ENCODE assay signal across 8 mouse cellular contexts in the genomic region with DNA sequence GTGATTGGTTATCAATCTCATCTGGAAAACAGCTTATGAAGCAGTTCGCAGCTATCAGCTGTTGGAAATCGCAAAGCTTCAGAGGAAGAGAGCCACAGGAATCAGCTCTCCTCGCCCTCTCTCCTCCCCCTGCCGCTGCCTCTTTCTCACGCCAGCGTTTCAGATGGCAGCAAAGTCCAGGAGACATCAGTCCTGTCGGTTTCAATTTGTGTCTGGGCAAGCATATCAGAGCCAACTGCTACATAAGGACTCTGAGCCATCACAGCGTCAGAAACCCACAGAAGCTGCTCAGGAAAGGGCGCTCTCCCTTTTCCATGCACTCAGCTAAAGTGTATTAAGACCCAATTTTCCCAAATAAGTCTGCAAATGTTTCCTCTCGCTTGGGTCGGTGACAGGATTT.
DNase-seq lines count a peak whose midpoint lies in the region; ATAC-seq and TF ChIP-seq lines count a peak whose summit lies in the region.

No protein-coding gene starts in this region.

- H3K4me3 ChIP-seq in heart, adult 2 months, result peak overlapping the region; percentile 39
- H3K4me3 ChIP-seq in kidney, embryonic 14.5 days (ENCODE audit: low read length), result peak overlapping the region; percentile 8; the same call in 1 of the 2 replicates

- H3K27ac ChIP-seq in heart, adult 2 months, result no peak overlapping the region; the same call in 1 of the 2 replicates
- no peak overlapping the region for H3K27ac ChIP-seq in kidney, embryonic 14.5 days (ENCODE audit: low read depth, low read length)

- 15% methylated on average over 11 of the region's 11 CpGs for WGBS in heart, adult 2 months
- WGBS in kidney, embryonic 14.5 days, result 15% methylated on average over 11 of the region's 11 CpGs

- no peaks in the 10 kb centered on the region for H3K9me3 ChIP-seq in kidney, embryonic 14.5 days (ENCODE audit: control insufficient read depth, low read length)

- no peak for TF ChIP-seq CTCF in heart, adult 2 months (IDR thresholded peaks at IDR 0.05)

- no peaks in the 10 kb centered on the region for H3K27me3 ChIP-seq in heart, adult 2 months (ENCODE audit: control insufficient read depth, insufficient read depth, low read length)
- no peaks in the 10 kb centered on the region for H3K27me3 ChIP-seq in kidney, embryonic 14.5 days (ENCODE audit: control insufficient read depth, insufficient read depth, low read length)

- ATAC-seq in kidney, embryonic 14.5 days (ENCODE audit: low FRiP score, low TSS enrichment), result 0 out of 2 replicates have a peak, but pooled peaks have one; percentile 72

- no peak overlapping the region for H3K9ac ChIP-seq in heart, adult 2 months (ENCODE audit: low read depth, low read length)
- H3K9ac ChIP-seq in kidney, embryonic 14.5 days (ENCODE audit: low read depth, low read length), result no peak overlapping the region; the same call in 1 of the 2 replicates

- H3K4me1 ChIP-seq in heart, adult 2 months (ENCODE audit: control insufficient read depth, insufficient read depth, low read length), result no peaks in the 10 kb centered on the region
- H3K4me1 ChIP-seq in kidney, embryonic 14.5 days (ENCODE audit: control insufficient read depth, insufficient read depth, low read length), result peaks cover 18% of the 10 kb centered on the region; the same call in 1 of the 2 replicates

- DNase-seq in adrenal gland, postnatal 10 days, result peak; percentile 24
- no peak for DNase-seq in adrenal gland, adult 8-10 months
- DNase-seq in cerebellum, postnatal 25 days, result peak; percentile 77 to 81
- DNase-seq in heart, adult 2 months, result peak; percentile 14 to 39
- DNase-seq in lung, postnatal 4 days, result peak; percentile 7 to 30
- DNase-seq in testis, postnatal 14 days (ENCODE audit: low spot score), result peak; percentile 5
- DNase-seq in frontal cortex, postnatal 14 days (ENCODE audit: low spot score in 2 of 2), result no peak

- peak overlapping the region; percentile 30 for H3K4me2 ChIP-seq in kidney, embryonic 14.5 days (replicated peaks; ENCODE audit: low read depth, low read length)

- TF ChIP-seq EP300 in heart, adult 2 months (IDR thresholded peaks at IDR 0.05; ENCODE audit: insufficient read depth, low read depth, low read length), result no peak

- intact Hi-C loops in heart, adult 2 months (cut with DNase I), result no loop called here

- H3K36me3 ChIP-seq in heart, adult 2 months (ENCODE audit: control insufficient read depth, insufficient read depth, low read length), result no peaks in the 10 kb centered on the region
- H3K36me3 ChIP-seq in kidney, embryonic 14.5 days (ENCODE audit: control insufficient read depth, insufficient read depth, low read length), result no peaks in the 10 kb centered on the region

- H3K79me2 ChIP-seq in heart, adult 2 months (replicated peaks; ENCODE audit: control insufficient read depth, insufficient read depth, low read length), result no peaks in the 10 kb centered on the region

- TF ChIP-seq POLR2A in heart, adult 2 months (IDR thresholded peaks at IDR 0.05; ENCODE audit: insufficient read depth, low read depth, low read length), result no peak

Comparison
In these comparisons a context has a peak if more than half of its experiments do, and no peak if none do; other contexts are left out.
1. DNase-seq: peak in adrenal gland, postnatal 10 days (single experiment), cerebellum, postnatal 25 days (2 of 2), heart, adult 2 months (2 of 2), lung, postnatal 4 days (2 of 2) and testis, postnatal 14 days (single experiment); none in adrenal gland, adult 8-10 months (single experiment) and frontal cortex, postnatal 14 days (0 of 2).